Mouse (Mus musculus): ENCODE data around the gene Mcfd2. TPM values are rescaled to one million over a fixed set of nuclear protein-coding genes. Genes with fewer than 3 reads are reported as not detected.

Mcfd2 gene
- polyA plus RNA-seq, 1 experiment: 64.8 TPM

- TF ChIP-seq CTCF (IDR thresholded peaks at IDR 0.05; ENCODE audit: borderline replicate concordance, insufficient read depth, low read depth, low read length) (no peak), POLR2A (IDR thresholded peaks at IDR 0.05; ENCODE audit: borderline replicate concordance, insufficient read depth, low read length) (no peak)
- no peaks in the 10 kb centered on the region for H3K4me1 ChIP-seq (ENCODE audit: control insufficient read depth, insufficient read depth, low read length)
- H3K27ac ChIP-seq (ENCODE audit: insufficient read depth, low read length): no peak overlapping the region
- H3K27me3 ChIP-seq (ENCODE audit: control insufficient read depth, insufficient read depth, low read length): no peaks in the 10 kb centered on the region
- no peak overlapping the region for H3K4me3 ChIP-seq (replicated peaks; ENCODE audit: insufficient read depth, low read depth, low read length)
- WGBS: 68% methylated on average over 16 of the region's 16 CpGs
- DNase-seq: no peak
Measured at GRCm38 (mm10) chr17:87255672-87256071, 10.1 kb downstream of the Mcfd2 start.

- no peaks in the 10 kb centered on the region for H3K4me1 ChIP-seq (ENCODE audit: control insufficient read depth, insufficient read depth, low read length)
- no peak overlapping the region for H3K4me3 ChIP-seq (replicated peaks; ENCODE audit: insufficient read depth, low read depth, low read length)
- no peaks in the 10 kb centered on the region for H3K27me3 ChIP-seq (ENCODE audit: control insufficient read depth, insufficient read depth, low read length)
- DNase-seq: no peak
- H3K27ac ChIP-seq (ENCODE audit: insufficient read depth, low read length): no peak overlapping the region
- TF ChIP-seq POLR2A (IDR thresholded peaks at IDR 0.05; ENCODE audit: borderline replicate concordance, insufficient read depth, low read length): no peak
- no peak for TF ChIP-seq CTCF (IDR thresholded peaks at IDR 0.05; ENCODE audit: borderline replicate concordance, insufficient read depth, low read depth, low read length)
- 58% methylated on average over 8 of the region's 8 CpGs for WGBS
Measured at GRCm38 (mm10) chr17:87254384-87254783, 11.4 kb downstream of the Mcfd2 start.

- TF ChIP-seq POLR2A (IDR thresholded peaks at IDR 0.05; ENCODE audit: borderline replicate concordance, insufficient read depth, low read length) (no peak), CTCF (IDR thresholded peaks at IDR 0.05; ENCODE audit: borderline replicate concordance, insufficient read depth, low read depth, low read length) (no peak)
- H3K27me3 ChIP-seq (ENCODE audit: control insufficient read depth, insufficient read depth, low read length): no peaks in the 10 kb centered on the region
- no peaks in the 10 kb centered on the region for H3K4me1 ChIP-seq (ENCODE audit: control insufficient read depth, insufficient read depth, low read length)
- no peak for DNase-seq
- H3K4me3 ChIP-seq (replicated peaks; ENCODE audit: insufficient read depth, low read depth, low read length): no peak overlapping the region
- no peak overlapping the region for H3K27ac ChIP-seq (ENCODE audit: insufficient read depth, low read length)
- WGBS: 65% methylated on average over 9 of the region's 9 CpGs
Measured at GRCm38 (mm10) chr17:87246103-87246502, 19.6 kb downstream of the Mcfd2 start.

GRCm38 (mm10) chr17:87237826-87238225 is 27.9 kb downstream of the Mcfd2 start:
- no peak for TF ChIP-seq POLR2A (IDR thresholded peaks at IDR 0.05; ENCODE audit: borderline replicate concordance, insufficient read depth, low read length)
- TF ChIP-seq CTCF (IDR thresholded peaks at IDR 0.05; ENCODE audit: borderline replicate concordance, insufficient read depth, low read depth, low read length): no peak
- no peak overlapping the region for H3K27ac ChIP-seq (ENCODE audit: insufficient read depth, low read length)
- no peaks in the 10 kb centered on the region for H3K27me3 ChIP-seq (ENCODE audit: control insufficient read depth, insufficient read depth, low read length)
- 94% methylated on average over 11 of the region's 11 CpGs for WGBS
- no peak for DNase-seq
- H3K4me1 ChIP-seq (ENCODE audit: control insufficient read depth, insufficient read depth, low read length): no peaks in the 10 kb centered on the region
- no peak overlapping the region for H3K4me3 ChIP-seq (replicated peaks; ENCODE audit: insufficient read depth, low read depth, low read length)

- WGBS: 69% methylated on average over 18 of the region's 18 CpGs
- Histone ChIP-seq H3K27me3 (ENCODE audit: control insufficient read depth, insufficient read depth, low read length) (no peaks in the 10 kb centered on the region), H3K4me3 (replicated peaks; ENCODE audit: insufficient read depth, low read depth, low read length) (no peak overlapping the region), H3K27ac (ENCODE audit: insufficient read depth, low read length) (no peak overlapping the region), H3K4me1 (ENCODE audit: control insufficient read depth, insufficient read depth, low read length) (no peaks in the 10 kb centered on the region)
- TF ChIP-seq CTCF (IDR thresholded peaks at IDR 0.05; ENCODE audit: borderline replicate concordance, insufficient read depth, low read depth, low read length) (no peak), POLR2A (IDR thresholded peaks at IDR 0.05; ENCODE audit: borderline replicate concordance, insufficient read depth, low read length) (no peak)
- no peak for DNase-seq
Measured at GRCm38 (mm10) chr17:87236725-87237650, 28.7 kb downstream of the Mcfd2 start.

- no peak overlapping the region for H3K27ac ChIP-seq (ENCODE audit: insufficient read depth, low read length)
- WGBS: 83% methylated on average over 6 of the region's 6 CpGs
- TF ChIP-seq CTCF (IDR thresholded peaks at IDR 0.05; ENCODE audit: borderline replicate concordance, insufficient read depth, low read depth, low read length) (no peak), POLR2A (IDR thresholded peaks at IDR 0.05; ENCODE audit: borderline replicate concordance, insufficient read depth, low read length) (no peak)
- H3K27me3 ChIP-seq (ENCODE audit: control insufficient read depth, insufficient read depth, low read length): no peaks in the 10 kb centered on the region
- H3K4me1 ChIP-seq (ENCODE audit: control insufficient read depth, insufficient read depth, low read length): no peaks in the 10 kb centered on the region
- DNase-seq: no peak
- H3K4me3 ChIP-seq (replicated peaks; ENCODE audit: insufficient read depth, low read depth, low read length): no peak overlapping the region
Measured at GRCm38 (mm10) chr17:87235019-87235418, 30.7 kb downstream of the Mcfd2 start.

- Histone ChIP-seq H3K27ac (ENCODE audit: insufficient read depth, low read length) (no peak overlapping the region), H3K27me3 (ENCODE audit: control insufficient read depth, insufficient read depth, low read length) (no peaks in the 10 kb centered on the region), H3K4me1 (ENCODE audit: control insufficient read depth, insufficient read depth, low read length) (no peaks in the 10 kb centered on the region), H3K4me3 (replicated peaks; ENCODE audit: insufficient read depth, low read depth, low read length) (no peak overlapping the region)
- 68% methylated on average over 4 of the region's 4 CpGs for WGBS
- TF ChIP-seq POLR2A (IDR thresholded peaks at IDR 0.05; ENCODE audit: borderline replicate concordance, insufficient read depth, low read length): no peak
- TF ChIP-seq CTCF (IDR thresholded peaks at IDR 0.05; ENCODE audit: borderline replicate concordance, insufficient read depth, low read depth, low read length): no peak
- DNase-seq: no peak
Measured at GRCm38 (mm10) chr17:87227878-87228277, 37.9 kb downstream of the Mcfd2 start.

- 51% methylated on average over 10 of the region's 10 CpGs for WGBS
- Histone ChIP-seq H3K27me3 (ENCODE audit: control insufficient read depth, insufficient read depth, low read length) (no peaks in the 10 kb centered on the region), H3K4me3 (replicated peaks; ENCODE audit: insufficient read depth, low read depth, low read length) (no peak overlapping the region), H3K27ac (ENCODE audit: insufficient read depth, low read length) (no peak overlapping the region), H3K4me1 (ENCODE audit: control insufficient read depth, insufficient read depth, low read length) (no peaks in the 10 kb centered on the region)
- no peak for TF ChIP-seq POLR2A (IDR thresholded peaks at IDR 0.05; ENCODE audit: borderline replicate concordance, insufficient read depth, low read length)
- no peak for TF ChIP-seq CTCF (IDR thresholded peaks at IDR 0.05; ENCODE audit: borderline replicate concordance, insufficient read depth, low read depth, low read length)
- DNase-seq: no peak
Measured at GRCm38 (mm10) chr17:87226079-87226640, 39.6 kb downstream of the Mcfd2 start.

Data from cerebellum, adult 2 months (tissue).